Mouse (Mus musculus) adrenal gland, adult 18-20 months (tissue): ENCODE measurements around the gene Dab2ip. TPM values are rescaled to one million over a fixed set of nuclear protein-coding genes. Genes with fewer than 3 reads are reported as not detected.

Experiments used
- DNase-seq, 2 experiments: peaks; one replicate each; pipeline ENCODE4 v3.0.0; 2021 to 2022; ENCODE audit warnings: low spot score in 2 of 2
- long read RNA-seq, 2 experiments: library from polyadenylated mRNA; stranded (forward); transcript quantifications; one replicate each; pipeline ENCODE4 v2.0.0; 2021
- total RNA-seq, 2 experiments: library from RNA; stranded (reverse); gene quantifications; 1 replicate in 1 of 2; 2 replicates in 1 of 2; pipeline ENCODE4 v1.2.3; 2021

The Dab2ip gene
- 10 to 100 TPM; 43.5 to 87.3 TPM for total RNA-seq
- long read RNA-seq, experiment 1, full-length matches to known transcripts = 1 of 22 reads
- long read RNA-seq, experiment 1, partial matches to known transcripts = 13 of 22 reads
- long read RNA-seq, experiment 1, other reads (novel, unspliced or antisense) = 8 of 22 reads
- long read RNA-seq, experiment 2, partial matches to known transcripts = 9 of 28 reads
- long read RNA-seq, experiment 2, other reads (novel, unspliced or antisense) = 19 of 28 reads

DNA sequence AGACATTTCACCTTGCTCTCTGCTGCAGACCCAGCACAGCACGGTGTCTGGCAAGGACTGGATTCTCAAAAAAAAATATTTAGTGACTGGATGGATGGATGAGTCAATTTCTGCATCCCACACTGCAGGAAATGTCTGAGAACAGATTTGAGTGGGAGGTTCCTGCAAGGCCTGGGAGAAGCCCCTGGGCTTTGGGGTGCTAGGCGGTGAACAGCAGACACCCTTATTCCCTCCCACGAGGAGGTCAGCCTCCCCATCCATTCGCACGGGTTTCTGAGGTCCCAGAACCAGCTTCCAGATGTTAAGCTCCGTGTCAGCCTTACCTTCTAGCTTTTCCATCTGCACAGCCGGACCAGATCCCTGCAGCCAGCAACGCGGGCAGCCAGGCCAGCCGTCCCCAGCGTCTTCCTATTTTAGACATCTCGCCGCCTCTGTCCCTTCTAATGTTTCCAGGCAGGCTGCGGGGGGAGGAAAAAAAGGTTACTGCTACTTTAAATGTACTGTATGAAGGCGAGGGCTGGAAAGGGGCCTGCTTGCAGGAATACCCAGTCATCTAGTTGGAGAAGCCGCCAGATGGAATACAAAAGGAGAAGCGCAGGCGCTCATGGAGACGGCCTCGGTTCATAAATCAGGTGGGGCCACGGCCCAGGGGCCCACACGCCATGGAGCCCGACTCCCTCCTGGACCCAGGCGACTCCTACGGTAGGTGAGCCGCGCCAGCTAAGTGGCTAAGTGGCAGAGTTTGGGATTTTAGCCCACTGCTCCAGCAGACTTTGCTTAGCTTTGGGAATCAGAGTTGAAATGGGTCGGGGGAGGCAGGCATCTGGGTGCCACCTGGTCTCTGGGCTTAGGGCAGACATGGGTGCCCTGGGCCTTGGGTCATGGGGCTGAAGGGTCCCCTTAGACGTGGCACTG lies at the start of gene Dab2ip:
TSS of gene Dab2ip (plus strand) at position 356 of the 915 bp plus-strand sequence.
- DNase-seq = no peak

GRCm38 (mm10) chr2:35508597-35509342 lies 49.3 kb upstream of the Dab2ip start:
- DNase-seq = no peak

DNA sequence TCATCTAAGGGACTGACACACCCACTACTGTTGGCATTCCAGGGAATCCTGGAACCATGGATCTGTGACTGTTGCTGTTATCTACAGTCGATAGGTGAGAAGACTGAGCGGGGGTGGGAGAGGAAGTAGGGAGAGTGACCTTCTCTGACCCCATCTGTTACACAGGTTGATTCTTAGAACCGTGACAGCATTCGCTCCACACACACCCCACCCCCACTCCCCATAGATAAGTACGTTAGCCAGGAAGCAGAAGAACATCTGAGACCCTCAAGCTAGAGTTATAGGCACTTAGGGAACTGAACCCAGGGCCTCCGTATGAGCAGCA lies 48.8 kb upstream of the Dab2ip start:
- DNase-seq = no peak

DNA sequence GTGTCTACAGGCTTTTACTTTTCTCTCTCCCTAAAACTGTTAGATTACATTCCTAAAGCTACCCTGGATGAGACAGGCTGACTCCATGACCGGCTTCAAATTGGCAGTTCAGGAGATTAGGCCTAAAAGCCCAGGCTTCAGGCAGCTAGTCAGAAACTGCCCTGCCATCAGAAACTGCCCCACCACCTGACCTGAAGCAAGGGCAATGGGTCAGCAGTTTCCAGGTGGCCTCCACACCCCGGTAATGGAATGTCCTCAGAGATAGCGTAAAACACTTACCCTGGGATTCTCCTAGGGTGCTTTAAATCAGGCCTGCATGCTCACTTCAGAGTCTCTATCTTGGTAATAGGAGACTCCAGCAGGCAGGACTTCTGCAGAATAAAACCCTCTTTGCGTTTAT lies 48.2 kb upstream of the Dab2ip start:
- DNase-seq = no peak

- no peak for DNase-seq
Observed at GRCm38 (mm10) chr2:35510920-35511319, 47.1 kb upstream of the Dab2ip start.

GRCm38 (mm10) chr2:35512226-35512625 lies 45.8 kb upstream of the Dab2ip start:
- no peak for DNase-seq

DNA sequence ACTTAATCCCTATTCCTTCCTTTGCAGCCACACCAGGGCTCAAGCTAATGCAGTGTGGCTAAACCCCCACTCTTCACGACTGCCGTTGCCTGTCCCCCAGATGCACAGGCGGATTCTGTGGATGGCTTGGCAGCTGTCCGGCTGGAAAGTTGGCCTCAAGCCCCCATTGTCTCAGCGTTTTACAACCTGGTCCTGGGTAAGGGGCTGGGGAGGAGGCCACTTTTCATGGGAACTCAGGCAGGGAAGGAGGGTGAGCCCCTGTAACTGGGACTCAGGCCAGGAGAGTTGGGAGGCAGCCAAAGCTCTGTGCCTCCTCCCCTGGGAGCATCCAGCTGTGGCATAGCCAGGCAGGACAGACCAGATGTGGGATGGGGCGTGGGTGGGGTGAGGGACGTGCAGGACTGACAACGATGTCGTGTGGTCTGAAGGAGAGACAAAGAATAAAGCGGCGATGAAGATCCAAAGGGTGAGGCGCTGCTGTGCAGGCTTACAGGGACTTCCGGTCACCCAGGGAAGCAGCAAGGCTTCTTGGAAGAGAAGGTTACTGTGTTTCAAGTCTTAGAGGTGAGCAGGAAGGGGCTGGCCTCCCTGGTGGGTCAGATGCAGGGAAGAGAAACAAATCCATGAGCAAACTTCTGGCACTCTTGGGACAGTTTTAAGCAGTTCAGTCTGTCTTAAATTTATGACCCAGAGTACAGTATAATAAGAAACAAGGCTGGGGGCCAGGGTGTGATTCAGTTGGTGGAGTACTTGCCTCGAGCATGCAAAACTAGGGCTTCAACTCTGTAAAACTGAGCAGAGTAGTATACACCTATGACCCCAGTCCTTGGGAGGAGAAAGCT lies 43.8 kb upstream of the Dab2ip start:
- DNase-seq = peak; percentile 9 to 35

DNA sequence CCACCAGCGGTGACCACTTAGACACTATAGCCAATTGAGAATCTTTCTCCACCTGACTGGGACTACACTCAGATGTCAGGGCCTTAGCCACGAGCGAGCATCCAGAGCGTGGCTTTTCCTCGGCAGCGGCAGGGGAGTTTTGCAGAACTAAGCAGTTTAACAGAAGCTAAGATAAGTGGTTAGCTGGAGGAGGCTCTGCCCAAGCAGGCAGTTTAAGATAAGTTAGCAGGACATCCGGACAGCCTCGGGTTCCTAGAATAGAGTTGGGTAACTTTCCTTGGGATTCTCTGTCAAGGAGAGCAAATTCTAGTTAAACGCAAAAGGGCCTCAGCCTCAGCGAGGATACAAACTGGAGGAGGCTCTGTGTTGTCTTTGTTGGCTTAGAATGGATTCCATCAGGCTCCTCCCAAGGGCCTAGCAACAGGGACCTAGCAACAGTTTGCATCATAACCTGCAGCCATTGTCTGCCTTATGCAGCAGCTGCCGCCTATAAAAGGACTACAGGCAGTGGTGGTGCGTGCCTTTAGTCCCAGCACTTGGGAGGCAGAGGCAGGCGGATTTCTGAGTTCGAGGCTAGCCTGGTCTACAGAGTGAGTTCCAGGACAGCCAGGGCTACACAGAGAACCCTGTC lies 31.3 kb upstream of the Dab2ip start:
- DNase-seq = no peak

- peak in 1 of 2 experiments; percentile 16 for DNase-seq
Observed at GRCm38 (mm10) chr2:35529086-35529485, 29.0 kb upstream of the Dab2ip start.

- no peak for DNase-seq
Observed at GRCm38 (mm10) chr2:35529856-35530255, 28.2 kb upstream of the Dab2ip start.

- no peak for DNase-seq
Observed at GRCm38 (mm10) chr2:35530732-35531131, 27.3 kb upstream of the Dab2ip start.

DNA sequence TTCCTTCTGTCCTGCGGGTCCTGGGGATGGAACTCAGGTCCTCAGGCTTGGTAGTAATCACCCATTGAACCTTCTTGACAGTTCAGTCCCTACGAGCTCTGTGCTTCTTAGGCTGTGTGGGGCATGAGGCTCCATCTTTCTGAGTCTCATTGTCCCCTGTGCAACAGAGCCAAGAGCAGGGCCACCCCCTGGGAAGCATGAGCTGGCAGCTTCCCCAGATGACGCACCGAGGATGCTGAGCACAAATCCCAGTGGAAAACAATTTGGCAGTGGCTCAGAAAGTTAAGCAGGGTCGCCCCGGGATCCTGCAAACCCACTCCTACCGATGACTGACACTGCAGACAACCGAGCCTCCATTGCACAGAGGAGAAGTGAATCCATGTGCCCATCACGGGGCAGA lies 24.4 kb upstream of the Dab2ip start:
- DNase-seq = no peak

- peak; percentile 86 to 88 for DNase-seq
Observed at GRCm38 (mm10) chr2:35539276-35539972, 18.6 kb upstream of the Dab2ip start.

DNA sequence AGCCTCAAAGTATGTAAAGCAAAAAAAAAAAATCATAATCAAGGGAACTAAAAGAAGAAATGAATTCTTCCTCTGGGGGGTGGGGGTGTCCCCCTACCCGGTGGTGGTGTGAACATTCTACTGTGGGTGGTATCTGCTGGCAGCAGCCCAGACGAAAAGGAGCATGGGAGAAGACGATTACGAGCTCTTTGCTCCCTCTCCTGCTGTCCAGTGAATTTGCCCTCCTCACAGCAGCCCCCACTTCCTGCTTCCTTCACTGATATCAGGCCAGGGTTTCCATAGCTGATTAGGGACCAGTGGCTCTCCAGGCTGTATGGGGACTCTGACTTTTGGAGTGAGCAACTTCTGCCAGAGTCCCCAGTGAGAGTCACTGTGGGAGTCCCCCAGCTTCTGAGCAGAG lies 17.3 kb upstream of the Dab2ip start:
- DNase-seq = no peak

- DNase-seq = peak; percentile 70 to 77
Observed at GRCm38 (mm10) chr2:35544717-35545116, 13.3 kb upstream of the Dab2ip start.

GRCm38 (mm10) chr2:35545125-35545590 lies 12.9 kb upstream of the Dab2ip start:
- DNase-seq = no peak

DNA sequence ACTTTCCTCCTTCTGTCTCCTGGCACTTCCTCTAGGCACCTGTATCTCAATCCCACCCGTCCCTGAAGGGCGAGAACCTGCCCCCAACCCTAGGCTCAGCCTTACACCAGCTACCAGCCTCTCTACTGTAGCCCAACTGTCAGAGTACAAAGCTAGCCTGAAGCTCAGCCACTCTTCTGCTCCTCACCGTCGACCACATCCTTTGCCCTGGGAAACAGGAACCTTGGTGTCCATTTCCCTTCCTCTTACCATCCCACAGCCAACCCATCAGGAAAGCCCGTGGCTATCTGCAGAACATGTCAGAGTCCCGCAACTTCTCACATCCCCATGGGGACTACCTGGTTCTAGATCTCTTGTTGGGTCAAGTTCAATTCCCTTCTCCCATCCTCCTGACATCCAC lies 11.6 kb upstream of the Dab2ip start:
- no peak for DNase-seq

DNA sequence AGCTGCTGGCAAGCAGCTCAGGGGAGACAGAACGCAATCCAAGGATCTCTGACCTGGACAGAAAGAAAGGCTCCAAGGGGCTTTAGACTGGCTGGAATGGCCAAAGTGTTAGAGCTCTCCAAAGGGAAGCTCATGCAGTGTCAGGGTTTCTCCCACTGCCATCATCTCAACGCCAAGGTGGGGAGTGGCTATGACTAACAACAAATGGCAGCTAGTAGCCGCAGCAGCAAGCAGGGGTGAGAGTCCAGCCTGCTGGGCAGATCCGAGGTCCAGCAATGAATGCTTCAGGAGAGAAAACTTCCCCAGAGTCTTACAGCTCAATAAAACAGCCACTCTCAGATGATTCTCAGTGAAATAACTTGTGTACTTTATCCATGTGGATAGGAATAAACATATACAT lies 8.9 kb upstream of the Dab2ip start:
- DNase-seq = no peak

GRCm38 (mm10) chr2:35550097-35550496 lies 8.0 kb upstream of the Dab2ip start:
- DNase-seq = no peak
